Mouse (Mus musculus) thymus, postnatal 10 days (tissue): ENCODE results near the gene Txn1.
A peak's percentile ranks its signal among the peaks of the same experiment; 100 is the strongest.

Source experiments
- DNase-seq, 2 experiments: peaks; one replicate each; pipeline ENCODE4 v3.0.0; 2021; ENCODE audit warnings: low spot score in 2 of 2

The Txn1 gene

GRCm38 (mm10) chr4:57956029-57956960 is at the start of gene Txn1:
Txn1 (minus strand) TSS chr4:57956411.
- peak; percentile 87 to 95 for DNase-seq

- no peak for DNase-seq
These were observed 47.3 kb upstream of the Txn1 start for GRCm38 (mm10) chr4:58003501-58003900.

DNA sequence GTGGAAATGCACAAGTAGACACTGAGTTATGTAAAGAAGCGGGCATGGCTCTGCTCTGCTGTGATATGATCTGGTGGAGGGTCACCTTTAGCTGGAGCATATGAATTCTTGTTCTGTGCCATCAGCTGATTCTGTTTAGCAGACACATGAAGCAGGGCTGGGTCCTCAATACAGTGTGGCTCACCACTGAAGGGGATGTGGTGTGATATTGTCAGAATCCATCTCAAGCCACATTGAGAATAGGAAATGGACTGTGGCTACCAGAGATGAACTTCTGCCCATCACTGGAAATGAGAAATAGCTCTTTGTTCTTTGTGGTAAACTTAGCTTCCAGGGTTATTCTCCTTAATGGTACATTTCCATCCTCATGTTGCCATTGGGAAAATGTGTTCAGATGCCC is 35.2 kb upstream of the Txn1 start:
- no peak for DNase-seq

GRCm38 (mm10) chr4:57974400-57975117 is 18.3 kb upstream of the Txn1 start:
- DNase-seq = no peak

DNA sequence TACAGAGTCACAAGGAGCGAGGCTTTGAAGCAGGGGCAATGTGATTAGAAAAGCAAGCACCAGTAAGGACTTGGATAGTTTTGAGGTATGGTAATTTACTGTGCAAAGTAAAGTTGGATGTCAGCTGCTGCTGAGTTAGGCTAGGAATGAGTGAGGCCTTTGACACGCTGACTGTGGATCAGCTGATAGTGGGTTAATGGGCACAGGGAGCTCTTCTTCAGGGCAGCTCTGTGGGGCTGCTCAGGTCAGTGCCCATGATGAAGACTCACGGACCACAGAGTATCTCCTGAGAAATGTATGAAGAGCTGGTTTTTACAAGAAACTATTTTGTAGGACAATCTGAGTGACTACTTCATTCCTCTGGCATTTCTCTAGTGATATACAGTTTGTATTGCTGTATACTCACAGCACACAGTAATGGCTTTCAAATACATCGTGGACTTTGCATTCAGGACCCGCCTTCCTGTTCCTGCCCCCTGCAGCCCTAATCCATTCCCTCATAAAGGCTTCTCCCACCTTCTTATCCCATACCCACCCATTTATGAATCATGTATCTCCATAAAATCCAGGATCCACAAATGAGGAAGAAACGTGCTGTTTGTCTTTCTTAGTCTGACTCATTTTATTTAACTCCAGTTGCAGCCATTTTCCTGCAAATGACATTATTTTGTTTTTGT is 17.5 kb upstream of the Txn1 start:
- DNase-seq = no peak

DNA sequence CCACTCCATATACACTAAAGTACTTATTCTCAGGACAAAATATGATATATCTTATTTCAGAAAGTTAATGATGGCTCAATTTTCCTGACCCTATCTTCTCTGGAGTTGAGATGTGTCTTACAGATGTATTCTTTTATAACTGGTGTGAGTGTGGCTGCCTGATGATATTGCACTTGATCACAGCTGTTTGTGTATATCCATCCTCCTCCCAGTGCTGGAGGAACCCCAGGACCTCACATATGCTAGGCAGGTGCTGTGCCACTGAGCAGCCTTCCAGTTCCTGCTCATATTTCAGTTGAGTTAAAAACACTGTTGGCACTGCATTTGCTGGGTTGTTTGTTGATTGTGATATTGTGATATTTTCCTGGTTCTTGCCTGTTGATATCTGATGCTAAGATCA is 14.1 kb upstream of the Txn1 start:
- DNase-seq = no peak

DNA sequence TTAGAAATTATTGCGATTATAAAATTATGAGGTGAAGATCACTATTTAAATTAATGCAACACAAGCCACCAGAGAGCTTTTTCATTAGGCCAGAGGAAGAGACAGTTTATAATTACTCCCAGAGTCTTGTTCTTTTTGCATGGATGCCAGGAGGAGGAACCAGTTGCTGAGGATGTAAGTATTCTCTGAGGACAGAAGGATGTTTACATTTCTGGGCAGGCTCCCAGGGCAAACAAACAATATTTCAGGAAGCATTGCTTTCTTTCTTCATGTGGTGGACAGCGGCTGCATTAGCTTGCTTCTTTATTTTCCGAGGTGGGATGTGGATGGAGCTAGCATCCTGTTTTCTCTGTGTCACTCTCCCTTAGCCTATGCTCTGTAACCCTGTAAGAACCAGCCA is 11.0 kb upstream of the Txn1 start:
- DNase-seq = no peak

DNA sequence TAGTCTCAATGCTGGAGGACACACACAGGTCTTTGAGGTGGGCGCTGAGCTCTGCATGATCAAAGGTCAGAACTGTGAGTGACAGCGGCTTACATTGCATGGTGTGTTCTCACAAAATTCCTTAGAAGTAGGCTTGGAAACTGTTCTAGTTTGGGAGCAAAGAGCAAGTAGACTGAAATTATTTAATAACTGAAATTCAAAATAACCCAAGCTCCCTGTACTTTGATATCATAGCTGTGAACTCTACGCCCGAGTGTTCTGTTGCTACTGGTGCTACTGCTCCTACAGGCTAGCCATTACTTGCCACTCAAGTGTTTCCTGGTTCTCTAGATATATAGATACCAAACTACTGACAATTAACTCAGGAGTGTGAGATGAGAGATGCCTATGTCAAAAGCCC is 9.3 kb upstream of the Txn1 start:
- DNase-seq = no peak

DNA sequence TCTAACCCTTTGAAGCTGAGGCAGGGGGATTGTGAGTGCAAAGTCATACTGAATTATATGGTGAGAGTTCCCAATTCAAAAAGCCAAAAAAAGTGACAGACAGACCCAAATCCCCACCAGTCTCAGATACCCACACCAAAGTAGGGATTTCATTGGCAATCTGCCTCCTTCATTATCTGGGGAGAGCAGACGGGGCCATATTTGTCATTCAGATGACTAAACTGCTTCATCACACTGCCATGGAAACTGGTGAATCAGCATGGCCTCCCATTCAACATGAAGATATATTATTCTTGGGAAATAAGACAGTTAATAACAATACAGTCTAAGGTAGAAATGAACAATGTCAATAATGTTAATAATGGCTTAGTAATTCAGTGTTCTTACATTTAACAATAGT is 7.9 kb upstream of the Txn1 start:
- no peak for DNase-seq

GRCm38 (mm10) chr4:57959056-57959455 is 2.8 kb upstream of the Txn1 start:
- DNase-seq = no peak

GRCm38 (mm10) chr4:57958098-57958497 is 1.9 kb upstream of the Txn1 start:
- DNase-seq = peak; percentile 59 to 60

- DNase-seq = no peak
These were observed 1.2 kb upstream of the Txn1 start for GRCm38 (mm10) chr4:57957200-57958085.

GRCm38 (mm10) chr4:57955544-57955958 is 660 bp downstream of the Txn1 start:
- peak; percentile 56 to 62 for DNase-seq

GRCm38 (mm10) chr4:57954991-57955390 is 1.2 kb downstream of the Txn1 start:
- no peak for DNase-seq

DNA sequence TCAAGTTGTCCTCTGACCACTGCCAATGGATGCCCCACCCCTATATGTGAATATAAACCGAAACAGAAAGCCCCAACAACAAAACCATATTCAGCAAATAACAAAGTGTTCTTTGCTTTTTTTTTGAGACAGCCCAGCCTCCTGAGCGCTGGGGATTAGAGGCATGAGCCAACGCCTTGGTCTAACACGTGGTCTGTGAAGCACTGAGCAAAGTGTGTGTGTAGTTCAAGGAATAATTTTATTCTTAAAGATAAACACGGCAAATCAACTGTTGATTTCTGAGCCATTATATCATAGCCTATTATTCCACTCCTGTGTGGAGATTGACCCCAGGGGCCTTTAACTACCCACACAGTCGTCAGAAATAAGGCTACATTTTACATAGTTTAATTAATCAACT is 1.6 kb downstream of the Txn1 start:
- no peak for DNase-seq

DNA sequence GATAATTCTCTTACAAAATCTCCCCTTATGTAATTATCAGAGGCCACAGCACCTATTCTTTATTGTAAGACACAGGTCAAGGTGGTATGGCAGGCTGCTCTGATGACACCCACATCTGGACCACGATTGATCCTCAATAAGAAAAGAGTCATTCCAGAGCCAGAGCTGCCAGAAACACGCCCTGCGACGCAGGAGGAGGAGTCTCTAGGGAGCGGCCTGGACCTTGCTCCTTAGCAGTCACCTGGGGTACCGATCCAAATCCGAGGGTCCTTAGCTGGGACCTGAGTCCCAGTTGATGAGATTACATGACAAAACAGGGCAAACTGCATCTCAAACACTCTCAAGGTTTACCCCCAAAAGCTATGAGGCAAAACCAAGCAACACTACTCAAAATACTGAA is 2.4 kb downstream of the Txn1 start:
- DNase-seq = no peak

- no peak for DNase-seq
These were observed 3.3 kb downstream of the Txn1 start for GRCm38 (mm10) chr4:57952891-57953290.

GRCm38 (mm10) chr4:57952416-57952815 is 3.8 kb downstream of the Txn1 start:
- no peak for DNase-seq

- DNase-seq = no peak
These were observed 6.3 kb downstream of the Txn1 start for GRCm38 (mm10) chr4:57949866-57950265.

- no peak for DNase-seq
These were observed 8.7 kb downstream of the Txn1 start for GRCm38 (mm10) chr4:57947476-57947875.

DNA sequence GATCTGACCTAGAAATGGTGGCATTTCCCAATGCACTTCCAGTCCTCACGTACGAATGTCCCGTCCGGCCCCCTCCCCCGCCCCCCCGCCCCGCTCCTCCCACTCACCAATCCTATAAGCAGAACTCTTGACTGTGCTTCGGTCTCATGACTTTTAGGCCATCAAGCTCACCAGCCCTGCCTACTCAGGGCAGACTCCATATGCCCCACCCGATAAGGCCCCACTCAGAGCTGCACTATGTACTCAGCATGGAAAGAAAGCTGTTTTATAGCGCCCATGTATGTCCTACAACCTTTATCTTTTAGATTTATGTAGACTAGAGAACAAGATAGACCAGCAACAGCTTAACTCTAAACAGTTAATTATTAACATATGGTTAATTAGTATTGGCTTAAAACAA is 9.2 kb downstream of the Txn1 start:
- DNase-seq = no peak
